Mouse (Mus musculus): ENCODE data around the gene Ankfy1. TPM values are rescaled to one million over a fixed set of nuclear protein-coding genes. Genes with fewer than 3 reads are reported as not detected.
A peak's percentile ranks its signal among the peaks of the same experiment; 100 is the strongest.
"Not testable (repeated sequence)": the region's sequence is repeated elsewhere in the genome, so short reads cannot be mapped to it uniquely, and the experiment has no call there.

The Ankfy1 gene
- total RNA-seq, 2 experiments from 2014 or later: 34.4 to 35.4 TPM

DNA sequence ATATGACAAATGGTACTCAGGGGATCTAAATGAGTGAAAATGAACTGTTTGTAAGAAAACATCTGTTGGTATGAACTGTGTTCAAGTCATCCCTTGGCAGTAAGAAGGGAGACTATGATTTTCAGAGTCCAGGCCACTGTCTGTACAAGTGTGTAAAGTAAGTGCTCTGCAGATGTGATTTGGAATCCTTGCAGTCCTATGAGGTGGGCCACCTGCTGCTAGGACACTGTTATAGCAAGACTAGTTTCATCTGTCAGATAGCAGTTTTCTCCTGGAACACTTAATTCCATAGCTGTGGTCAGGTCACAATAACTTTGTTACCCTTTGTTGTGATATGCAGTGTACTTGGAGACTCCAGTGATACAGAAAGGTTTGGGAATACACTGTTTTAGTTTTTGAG lies 36.2 kb downstream of the Ankfy1 start:
- TF ChIP-seq CTCF (IDR thresholded peaks at IDR 0.05): peak; percentile 51
- Histone ChIP-seq H3K4me3 (no peak overlapping the region), H3K27ac (no peak overlapping the region)
- no peak for DNase-seq (ENCODE audit: extremely low spot score in 1 of 2, low spot score in 2 of 2)
- intact Hi-C loops (cut with DNase I): no loop called here

DNA sequence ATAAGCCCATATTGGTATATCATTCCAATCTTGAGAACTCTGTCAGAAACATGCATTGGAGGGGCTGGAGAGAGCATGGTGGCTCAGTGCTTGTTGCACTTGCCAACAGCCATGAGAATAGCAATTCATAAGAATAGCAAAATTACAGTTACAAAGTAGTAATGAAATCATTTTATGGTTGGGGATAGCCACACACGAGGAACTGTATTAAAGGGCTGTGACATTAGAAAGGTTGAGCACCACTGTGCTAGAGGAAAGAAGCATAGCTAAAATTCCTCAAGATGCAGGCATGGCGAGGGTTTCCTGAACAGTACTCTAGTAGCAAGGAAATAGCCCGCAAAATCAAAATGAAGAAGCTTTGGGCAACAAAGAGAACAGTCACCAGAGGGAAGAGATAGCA lies 43.9 kb downstream of the Ankfy1 start:
- Histone ChIP-seq H3K4me3 (no peak overlapping the region), H3K27ac (no peak overlapping the region)
- DNase-seq (ENCODE audit: extremely low spot score in 1 of 2, low spot score in 2 of 2): no peak
- no peak for TF ChIP-seq CTCF (IDR thresholded peaks at IDR 0.05)
- intact Hi-C loops (cut with DNase I): no loop called here

DNA sequence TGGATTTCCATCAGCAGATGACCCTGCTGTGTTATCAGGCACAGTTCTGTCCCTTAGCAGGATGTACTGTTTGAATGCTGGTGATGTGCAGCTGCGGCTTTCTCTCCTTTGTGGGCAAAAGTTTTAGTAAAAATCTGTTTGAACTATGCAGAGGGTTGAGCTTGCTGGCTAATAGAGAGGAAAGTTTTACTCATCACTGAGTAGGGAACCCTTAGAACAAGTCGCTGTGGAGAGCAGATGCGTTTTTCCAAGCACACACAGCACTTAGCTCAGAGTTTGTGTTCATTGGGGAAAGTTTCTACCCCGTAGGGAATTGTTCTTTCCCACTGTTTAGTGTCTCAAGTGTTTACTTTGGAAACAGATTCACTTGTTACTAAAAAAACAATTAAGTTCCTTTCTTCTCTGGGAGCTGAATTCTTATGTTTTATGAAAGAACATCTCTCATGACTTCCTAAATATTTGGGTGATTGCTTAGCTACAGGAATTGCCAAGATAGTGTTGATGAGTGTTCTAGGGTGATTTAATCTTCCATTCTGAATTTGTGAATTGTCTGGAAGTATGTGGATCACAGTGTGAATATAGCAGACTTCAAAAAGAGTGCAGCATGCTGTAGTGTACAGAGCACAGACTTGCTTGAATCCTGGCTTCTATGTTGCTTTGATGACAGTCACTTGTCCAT lies 45.2 kb downstream of the Ankfy1 start:
- intact Hi-C loops (cut with DNase I): loop anchor here (5.0 kb wide), 1 partner anchor 163 kb away; no protein-coding TSS in a partner anchor
- TF ChIP-seq CTCF (IDR thresholded peaks at IDR 0.05): no peak
- Histone ChIP-seq H3K4me3 (no peak overlapping the region), H3K27ac (no peak overlapping the region)
- no peak for DNase-seq (ENCODE audit: extremely low spot score in 1 of 2, low spot score in 2 of 2)

DNA sequence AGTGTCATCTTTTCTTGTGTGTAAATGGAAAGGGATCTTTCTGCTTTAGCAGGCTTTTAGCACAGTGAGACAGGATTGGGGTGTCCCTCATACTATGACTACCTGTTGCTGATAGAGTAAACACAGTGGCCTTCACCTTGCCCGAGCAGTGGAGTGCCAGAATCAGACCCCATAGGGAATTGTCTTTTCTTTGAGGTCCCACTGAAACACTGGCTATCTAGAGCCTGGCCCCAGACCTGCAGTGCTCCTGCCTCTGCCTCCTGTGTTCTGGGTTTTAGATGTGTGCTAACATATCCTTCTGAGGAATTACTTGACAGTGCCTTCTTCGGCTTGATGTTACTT lies 45.7 kb downstream of the Ankfy1 start:
- intact Hi-C loops (cut with DNase I): loop anchor here (5.0 kb wide), 1 partner anchor 163 kb away; no protein-coding TSS in a partner anchor
- no peak for TF ChIP-seq CTCF (IDR thresholded peaks at IDR 0.05)

DNA sequence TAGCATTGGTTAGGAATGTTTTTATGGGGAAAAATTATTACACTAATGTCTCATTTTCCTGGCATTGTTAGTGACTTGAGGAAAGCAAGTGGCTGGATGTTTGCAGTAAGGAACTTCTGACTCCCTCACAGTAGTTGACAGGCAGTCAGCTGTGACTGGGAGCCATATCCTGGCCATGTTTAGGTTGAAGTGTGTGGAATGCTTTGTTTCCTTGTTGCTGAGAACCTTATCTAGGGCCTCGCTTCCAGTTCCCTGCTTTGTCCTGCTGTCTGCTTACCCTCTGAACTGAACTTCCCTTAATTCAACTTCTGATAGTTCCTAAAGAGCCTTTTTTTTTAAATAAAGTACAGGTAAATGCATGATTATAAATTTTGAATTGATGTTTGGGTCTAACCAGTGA lies 46.5 kb downstream of the Ankfy1 start:
- intact Hi-C loops (cut with DNase I): loop anchor here (5.0 kb wide), 1 partner anchor 164 kb away; no protein-coding TSS in a partner anchor
- no peak for DNase-seq (ENCODE audit: extremely low spot score in 1 of 2, low spot score in 2 of 2)
- TF ChIP-seq CTCF (IDR thresholded peaks at IDR 0.05): no peak
- Histone ChIP-seq H3K27ac (no peak overlapping the region), H3K4me3 (no peak overlapping the region)

More for the DNA sequence above, 45.7 kb downstream of the Ankfy1 start:
- DNase-seq (ENCODE audit: extremely low spot score in 1 of 2, low spot score in 2 of 2): no peak
- no peak overlapping the region for H3K27ac ChIP-seq
- H3K4me3 ChIP-seq: no peak overlapping the region

DNA sequence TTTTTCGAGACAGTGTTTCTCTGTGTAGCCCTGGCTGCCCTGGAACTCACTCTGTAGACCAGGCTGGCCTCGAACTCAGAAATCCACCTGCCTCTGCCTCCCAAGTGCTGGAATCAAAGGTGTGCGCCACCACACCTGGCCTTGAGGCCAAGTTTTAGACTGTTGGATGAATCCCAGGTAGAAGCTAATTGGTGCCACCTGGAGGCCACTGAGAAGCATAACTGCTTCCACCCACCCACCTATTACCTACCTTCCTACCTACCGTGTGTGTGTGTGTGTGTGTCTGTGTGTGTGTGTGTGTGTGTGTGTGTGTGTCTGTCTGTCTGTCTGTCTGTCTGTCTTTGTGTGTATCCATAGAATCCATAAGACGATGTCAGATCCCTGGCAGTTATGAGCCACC lies 47.7 kb downstream of the Ankfy1 start:
- H3K27ac ChIP-seq; H3K4me3 ChIP-seq; DNase-seq (ENCODE audit: extremely low spot score in 1 of 2, low spot score in 2 of 2): not testable (repeated sequence)
- intact Hi-C loops (cut with DNase I): loop anchor here (5.0 kb wide), 1 partner anchor 165 kb away; no protein-coding TSS in a partner anchor
- peak; percentile 25; the same call in 1 of the 2 replicates for TF ChIP-seq CTCF (IDR thresholded peaks at IDR 0.05)

DNA sequence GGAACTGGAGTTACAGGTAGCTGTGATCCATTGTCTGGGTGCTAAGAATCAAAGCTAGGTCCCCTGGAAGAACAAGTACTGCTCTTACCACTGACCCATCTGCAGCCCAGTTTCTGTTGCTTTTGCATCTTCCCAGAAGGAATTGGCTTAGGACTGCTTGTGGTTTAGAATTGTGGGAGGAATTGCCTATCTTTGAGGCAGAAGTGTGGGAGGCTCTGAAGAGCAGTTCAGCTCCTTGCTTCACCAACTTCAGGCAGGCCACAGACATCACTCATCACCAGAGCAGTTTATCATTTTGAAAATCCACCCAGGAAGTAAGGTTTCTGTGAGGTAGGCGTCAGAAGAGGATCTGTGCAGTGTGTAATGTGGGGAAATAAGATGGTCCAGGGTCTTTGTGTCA lies 49.2 kb downstream of the Ankfy1 start:
- intact Hi-C loops (cut with DNase I): loop anchor here (5.0 kb wide), 1 partner anchor 167 kb away; no protein-coding TSS in a partner anchor
- no peak overlapping the region for H3K27ac ChIP-seq
- DNase-seq (ENCODE audit: extremely low spot score in 1 of 2, low spot score in 2 of 2): no peak
- H3K4me3 ChIP-seq: no peak overlapping the region
- TF ChIP-seq CTCF (IDR thresholded peaks at IDR 0.05): no peak

DNA sequence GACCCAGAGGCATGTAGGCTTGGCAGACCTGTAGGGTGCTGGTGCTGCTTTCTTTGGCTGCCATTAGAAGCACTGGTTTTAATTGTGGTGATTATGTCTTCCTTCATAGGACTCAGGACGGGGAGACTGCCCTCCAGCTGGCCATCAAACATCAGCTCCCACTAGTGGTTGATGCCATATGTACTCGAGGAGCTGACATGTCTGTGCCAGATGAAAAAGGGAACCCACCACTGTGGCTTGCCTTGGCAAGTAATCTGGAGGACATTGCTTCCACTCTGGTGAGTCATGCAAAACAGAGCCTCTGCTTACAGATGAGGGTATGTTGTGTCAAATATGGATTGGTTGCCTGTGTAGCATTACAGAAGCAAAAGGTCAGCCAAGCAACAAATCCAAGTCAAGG lies 62.1 kb downstream of the Ankfy1 start:
- no peak; the same call in 1 of the 2 replicates for TF ChIP-seq CTCF (IDR thresholded peaks at IDR 0.05)
- H3K4me3 ChIP-seq: no peak overlapping the region
- no peak overlapping the region for H3K27ac ChIP-seq
- no peak for DNase-seq (ENCODE audit: extremely low spot score in 1 of 2, low spot score in 2 of 2)
- intact Hi-C loops (cut with DNase I): no loop called here

DNA sequence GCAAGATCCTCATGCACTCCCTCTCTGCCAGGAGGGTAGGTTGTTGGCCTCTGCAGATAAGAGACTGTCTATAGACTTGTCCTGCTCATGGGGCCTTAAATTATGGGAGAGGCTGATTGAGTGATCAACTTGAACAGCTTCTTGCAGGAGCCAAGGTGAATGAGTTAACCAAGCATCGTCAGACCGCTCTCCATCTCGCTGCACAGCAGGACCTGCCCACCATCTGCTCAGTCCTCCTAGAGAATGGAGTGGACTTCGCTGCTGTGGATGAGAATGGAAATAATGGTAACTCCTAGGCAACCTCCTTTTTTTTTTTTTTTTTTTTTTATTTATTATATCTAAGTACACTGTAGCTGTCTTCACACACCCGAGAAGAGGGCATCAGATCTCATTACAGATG lies 68.5 kb downstream of the Ankfy1 start:
- DNase-seq (ENCODE audit: extremely low spot score in 1 of 2, low spot score in 2 of 2): no peak
- H3K27ac ChIP-seq: no peak overlapping the region
- no peak overlapping the region for H3K4me3 ChIP-seq
- intact Hi-C loops (cut with DNase I): no loop called here
- TF ChIP-seq CTCF (IDR thresholded peaks at IDR 0.05): no peak

DNA sequence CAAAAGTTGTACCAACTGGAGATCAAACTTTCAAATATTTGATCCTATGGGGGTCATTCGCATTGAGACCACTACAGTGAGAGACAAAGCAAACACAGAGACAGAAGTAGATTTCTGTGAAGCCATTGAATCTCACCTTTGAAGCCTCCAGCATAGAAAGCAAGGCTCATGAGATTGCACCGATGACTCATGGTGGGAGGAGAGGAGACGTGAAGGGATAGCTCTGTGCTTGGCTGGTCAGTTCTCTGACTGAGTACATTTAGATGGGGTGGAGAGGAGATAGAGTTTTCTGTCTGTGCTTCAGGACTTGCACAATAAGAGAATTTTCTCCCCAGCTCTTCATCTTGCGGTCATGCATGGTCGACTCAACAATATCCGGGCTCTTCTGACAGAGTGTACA lies 69.8 kb downstream of the Ankfy1 start:
- TF ChIP-seq CTCF (IDR thresholded peaks at IDR 0.05): no peak
- DNase-seq (ENCODE audit: extremely low spot score in 1 of 2, low spot score in 2 of 2): no peak
- intact Hi-C loops (cut with DNase I): no loop called here
- Histone ChIP-seq H3K27ac (no peak overlapping the region), H3K4me3 (no peak overlapping the region)

DNA sequence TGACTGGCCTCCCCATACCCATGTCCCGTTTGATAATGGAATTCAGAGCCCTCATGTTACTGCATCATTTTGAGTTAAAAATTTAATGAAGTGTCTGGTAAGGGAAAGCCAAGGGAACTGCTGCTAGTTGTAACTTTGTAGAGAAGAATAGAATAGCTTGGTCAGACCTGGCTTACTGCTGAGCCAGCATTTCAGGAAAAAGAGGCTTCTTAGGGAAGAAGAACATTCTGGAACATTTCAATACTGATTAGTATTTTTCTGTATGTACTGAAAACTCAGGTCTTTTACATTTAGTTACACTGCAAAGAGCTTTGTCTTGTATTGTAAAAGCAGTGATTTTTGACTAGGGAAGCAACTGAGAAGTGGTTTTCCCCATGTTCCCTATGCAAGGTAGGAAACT lies 71.0 kb downstream of the Ankfy1 start:
- intact Hi-C loops (cut with DNase I): no loop called here
- no peak overlapping the region for H3K4me3 ChIP-seq
- DNase-seq (ENCODE audit: extremely low spot score in 1 of 2, low spot score in 2 of 2): no peak
- no peak for TF ChIP-seq CTCF (IDR thresholded peaks at IDR 0.05)
- no peak overlapping the region for H3K27ac ChIP-seq

DNA sequence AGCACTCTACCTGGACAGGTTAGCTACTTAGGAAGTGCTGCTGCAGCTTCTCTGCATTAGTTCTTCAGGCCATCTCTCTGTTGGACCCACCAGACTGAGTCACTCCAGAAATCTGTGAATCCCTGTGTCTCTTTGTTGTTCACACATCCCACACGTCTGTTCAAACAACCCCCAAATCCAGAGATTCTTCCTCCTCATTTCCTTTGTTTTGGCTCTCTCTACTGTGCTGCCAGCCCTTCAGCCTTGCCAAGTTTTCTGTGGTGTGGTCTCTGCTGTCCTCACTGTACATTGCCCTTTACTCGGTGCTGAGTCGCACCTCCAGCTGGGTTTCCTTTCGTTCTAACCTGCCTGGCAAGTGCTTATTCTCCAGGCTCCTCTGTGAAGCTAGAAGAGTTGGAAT lies 74.5 kb downstream of the Ankfy1 start:
- H3K27ac ChIP-seq: no peak overlapping the region
- no peak overlapping the region for H3K4me3 ChIP-seq
- intact Hi-C loops (cut with DNase I): no loop called here
- peak in 1 of 2 experiments; percentile 24 for DNase-seq (ENCODE audit: extremely low spot score in 1 of 2, low spot score in 2 of 2)
- TF ChIP-seq CTCF (IDR thresholded peaks at IDR 0.05): no peak

DNA sequence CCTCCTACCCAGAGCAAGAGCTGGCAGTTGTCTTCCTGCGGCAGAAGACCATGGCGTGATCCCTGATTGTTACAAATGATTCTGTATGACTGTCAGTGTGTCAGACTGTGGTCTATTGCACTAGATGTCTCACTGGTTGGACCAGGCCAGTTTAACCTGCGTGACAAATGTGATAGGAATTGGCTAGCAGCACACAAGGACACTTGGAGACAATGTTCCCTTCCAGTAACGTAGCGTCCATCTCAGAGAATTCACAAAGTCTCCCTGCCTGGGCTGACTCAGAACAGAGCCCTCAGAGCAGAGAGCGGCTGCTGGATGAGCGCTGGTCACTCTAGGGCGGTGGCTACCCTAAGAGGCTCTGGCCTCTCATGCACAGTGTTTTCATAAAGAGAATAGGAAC lies 77.9 kb downstream of the Ankfy1 start:
- intact Hi-C loops (cut with DNase I): no loop called here
- Histone ChIP-seq H3K27ac (no peak overlapping the region), H3K4me3 (no peak overlapping the region)
- DNase-seq (ENCODE audit: extremely low spot score in 1 of 2, low spot score in 2 of 2): no peak
- TF ChIP-seq CTCF (IDR thresholded peaks at IDR 0.05): no peak

Measured in left cerebral cortex, adult 2 months (tissue).